In genomic region chr1:189717546-189717945, GRCm38 (mm10) we compare ENCODE assay signal across 25 mouse cellular contexts.
"Had no signal": no experiment of that assay in that cellular context is flagged by ENCODE, and none has a peak within 500 bp of the region (broad histone marks: within the 10 kb centered on the region; RNA-seq: fewer than 3 reads in every experiment).

No protein-coding gene starts in this region.

- H3K27ac ChIP-seq: heart, adult 2 months; heart, embryonic 13.5 days; heart, embryonic 15.5 days; hindbrain, embryonic 13.5 days; hindbrain, embryonic 15.5 days; hindbrain, postnatal 0 days; kidney, embryonic 15.5 days; kidney, postnatal 0 days; limb, embryonic 13.5 days; limb, embryonic 15.5 days; liver, embryonic 12.5 days had no signal

- H3K4me2 ChIP-seq: heart, embryonic 11.5 days; heart, embryonic 13.5 days; heart, embryonic 15.5 days; hindbrain, embryonic 13.5 days; hindbrain, embryonic 15.5 days; kidney, embryonic 15.5 days; limb, embryonic 13.5 days; limb, embryonic 15.5 days; liver, embryonic 12.5 days had no signal

- H3K36me3 ChIP-seq: heart, embryonic 13.5 days; heart, embryonic 15.5 days; hindbrain, embryonic 13.5 days; hindbrain, embryonic 15.5 days; kidney, embryonic 15.5 days; limb, embryonic 13.5 days; limb, embryonic 15.5 days; liver, embryonic 12.5 days had no signal

- DNase-seq: gastrocnemius, postnatal 14 days; gastrocnemius, postnatal 36 days; heart, adult 11 months; heart, adult 2 months; heart, postnatal 14 days; heart, postnatal 36 days; kidney, adult 11 months; kidney, adult 2 months; kidney, adult 9 months; kidney, postnatal 14 days; kidney, postnatal 36 days; layer of hippocampus, adult 9-11 months; layer of hippocampus, postnatal 36 days; left cerebral cortex, postnatal 4 days had no signal

- H3K4me3 ChIP-seq: heart, adult 2 months; heart, embryonic 13.5 days; heart, embryonic 15.5 days; hindbrain, embryonic 13.5 days; hindbrain, embryonic 15.5 days; kidney, embryonic 15.5 days; limb, embryonic 13.5 days; limb, embryonic 15.5 days; liver, embryonic 12.5 days had no signal

- H3K9me3 ChIP-seq: heart, embryonic 15.5 days; hindbrain, embryonic 13.5 days; hindbrain, embryonic 15.5 days; limb, embryonic 15.5 days had no signal

- H3K9ac ChIP-seq: heart, embryonic 13.5 days; heart, embryonic 15.5 days; hindbrain, embryonic 13.5 days; hindbrain, embryonic 15.5 days; kidney, embryonic 15.5 days; limb, embryonic 13.5 days; limb, embryonic 15.5 days; liver, embryonic 12.5 days had no signal

- H3K27me3 ChIP-seq: heart, embryonic 13.5 days; heart, embryonic 15.5 days; hindbrain, embryonic 13.5 days; hindbrain, embryonic 15.5 days; kidney, embryonic 15.5 days; limb, embryonic 13.5 days; limb, embryonic 15.5 days had no signal

- H3K4me1 ChIP-seq: hindbrain, embryonic 13.5 days; hindbrain, embryonic 15.5 days; liver, embryonic 12.5 days had no signal
